Mouse (Mus musculus) C2C12 (cell line): Measurements from ENCODE around the gene Hpse2. TPM values are rescaled to one million over a fixed set of nuclear protein-coding genes. Genes with fewer than 3 reads are reported as not detected.

Experiments used
- H3K27me3 ChIP-seq: one replicate; pipeline ENCODE4 v1.6.1; 2011; ENCODE audit not compliant: control insufficient read depth, insufficient read depth, insufficient read length
- H3K36me3 ChIP-seq: one replicate; pipeline ENCODE4 v1.6.1; 2011; ENCODE audit not compliant: control insufficient read depth, insufficient read depth
- H3K4me3 ChIP-seq: one replicate; pipeline ENCODE4 v1.5.1; 2011; ENCODE audit warnings: mild to moderate bottlenecking, control low read depth; ENCODE audit not compliant: poor library complexity, insufficient read depth, severe bottlenecking
- H3K79me2 ChIP-seq: one replicate; pipeline ENCODE4 v1.6.1; 2011; ENCODE audit not compliant: control insufficient read depth, insufficient read depth
- H3K79me3 ChIP-seq: one replicate; pipeline ENCODE4 v1.6.1; 2011; ENCODE audit warnings: low read depth, control low read depth
- H3ac ChIP-seq: one replicate; pipeline ENCODE3; 2011; ENCODE audit warnings: low read depth; ENCODE audit not compliant: control insufficient read depth, insufficient read length
- CEBPB ChIP-seq: IDR thresholded peaks from one replicate; pipeline ENCODE4 v1.6.1; 2011; ENCODE audit warnings: low read depth, mild to moderate bottlenecking, control low read depth, moderate library complexity
- CTCF ChIP-seq: IDR thresholded peaks from one replicate; pipeline ENCODE4 v1.5.1; 2011; ENCODE audit not compliant: control insufficient read depth, insufficient read depth, insufficient read length
- FOSL1 ChIP-seq: IDR thresholded peaks from one replicate; pipeline ENCODE4 v1.8.0; 2011; ENCODE audit warnings: mild to moderate bottlenecking, low read length; ENCODE audit not compliant: poor library complexity, insufficient read depth, severe bottlenecking
- MAX ChIP-seq: IDR thresholded peaks from one replicate; pipeline ENCODE4 v1.6.1; 2011; ENCODE audit warnings: mild to moderate bottlenecking, control low read depth
- MYOD1 ChIP-seq: IDR thresholded peaks from one replicate; pipeline ENCODE4 v1.6.1; 2011; ENCODE audit warnings: low read depth; ENCODE audit not compliant: control insufficient read depth, insufficient read length
- MYOG ChIP-seq: IDR thresholded peaks from one replicate; pipeline ENCODE4 v1.6.1; 2011; ENCODE audit not compliant: control insufficient read depth, insufficient read length; ENCODE audit errors: extremely low read depth
- USF1 ChIP-seq: IDR thresholded peaks from one replicate; pipeline ENCODE4 v1.6.1; 2011; ENCODE audit warnings: low read depth, mild to moderate bottlenecking, control low read depth, moderate library complexity
- polyA plus RNA-seq: library from polyadenylated mRNA; unstranded; fragments of >200 nt; fragmentation: generic; extraction: Trizol; gene quantifications from one replicate; pipeline ENCODE4 v1.2.1, GENCODE M21; 2012; ENCODE audit warnings: missing spikeins

Gene Hpse2
- polyA plus RNA-seq, 1 experiment = not detected

GRCm38 (mm10) chr19:43044506-43044905 is 343.6 kb downstream of the Hpse2 start:
- Histone ChIP-seq H3ac (no peak overlapping the region), H3K36me3 (no peaks in the 10 kb centered on the region), H3K4me3 (no peak overlapping the region), H3K79me3 (no peaks in the 10 kb centered on the region), H3K27me3 (no peaks in the 10 kb centered on the region), H3K79me2 (no peaks in the 10 kb centered on the region)
- TF ChIP-seq USF1 = no peak

- Histone ChIP-seq H3K27me3 (no peaks in the 10 kb centered on the region), H3K79me3 (no peaks in the 10 kb centered on the region), H3K4me3 (no peak overlapping the region), H3K36me3 (no peaks in the 10 kb centered on the region), H3K79me2 (no peaks in the 10 kb centered on the region), H3ac (no peak overlapping the region)
- no peak for TF ChIP-seq CEBPB
- TF ChIP-seq FOSL1 = no peak
- no peak for TF ChIP-seq MYOG
- no peak for TF ChIP-seq CTCF
- TF ChIP-seq MAX = no peak
- no peak for TF ChIP-seq USF1
- no peak for TF ChIP-seq MYOD1
These were observed 345.4 kb downstream of the Hpse2 start for GRCm38 (mm10) chr19:43042721-43043120.

- Histone ChIP-seq H3K79me2 (no peaks in the 10 kb centered on the region), H3K79me3 (no peaks in the 10 kb centered on the region), H3ac (no peak overlapping the region), H3K4me3 (no peak overlapping the region), H3K36me3 (no peaks in the 10 kb centered on the region), H3K27me3 (no peaks in the 10 kb centered on the region)
- TF ChIP-seq USF1 = no peak
- no peak for TF ChIP-seq CEBPB
- TF ChIP-seq MAX = no peak
- TF ChIP-seq FOSL1 = no peak
- no peak for TF ChIP-seq CTCF
- no peak for TF ChIP-seq MYOG
- TF ChIP-seq MYOD1 = no peak
These were observed 345.9 kb downstream of the Hpse2 start for GRCm38 (mm10) chr19:43042211-43042610.

GRCm38 (mm10) chr19:43036381-43036780 is 351.8 kb downstream of the Hpse2 start:
- Histone ChIP-seq H3K4me3 (no peak overlapping the region), H3K36me3 (no peaks in the 10 kb centered on the region), H3ac (no peak overlapping the region), H3K79me3 (no peaks in the 10 kb centered on the region), H3K27me3 (no peaks in the 10 kb centered on the region), H3K79me2 (no peaks in the 10 kb centered on the region)
- no peak for TF ChIP-seq CEBPB

- no peak for TF ChIP-seq FOSL1
- TF ChIP-seq MYOG = no peak
- no peak for TF ChIP-seq USF1
- TF ChIP-seq MAX = no peak
- no peak for TF ChIP-seq MYOD1
- no peak for TF ChIP-seq CEBPB
- no peak for TF ChIP-seq CTCF
- no peaks in the 10 kb centered on the region for H3K27me3 ChIP-seq
- no peaks in the 10 kb centered on the region for H3K79me2 ChIP-seq
These were observed 360.9 kb downstream of the Hpse2 start for GRCm38 (mm10) chr19:43027305-43027704.

GRCm38 (mm10) chr19:43022611-43023173 is 365.5 kb downstream of the Hpse2 start:
- H3K79me3 ChIP-seq = no peaks in the 10 kb centered on the region
- no peak overlapping the region for H3ac ChIP-seq
- H3K27me3 ChIP-seq = no peaks in the 10 kb centered on the region
- no peaks in the 10 kb centered on the region for H3K79me2 ChIP-seq
- no peak overlapping the region for H3K4me3 ChIP-seq
- TF ChIP-seq CEBPB (no peak), CTCF (no peak), FOSL1 (no peak), MAX (no peak), MYOD1 (no peak), MYOG (no peak), USF1 (no peak)
- H3K36me3 ChIP-seq = no peaks in the 10 kb centered on the region

More at GRCm38 (mm10) chr19:43027305-43027704, 360.9 kb downstream of the Hpse2 start:
- H3K79me3 ChIP-seq = no peaks in the 10 kb centered on the region
- H3K4me3 ChIP-seq = no peak overlapping the region
- H3ac ChIP-seq = no peak overlapping the region
- no peaks in the 10 kb centered on the region for H3K36me3 ChIP-seq
